Mouse (Mus musculus) midbrain, postnatal 0 days (tissue): Measurements from ENCODE around the gene Rad23a. TPM values are rescaled to one million over a fixed set of nuclear protein-coding genes. Genes with fewer than 3 reads are reported as not detected.
A peak's percentile ranks its signal among the peaks of the same experiment; 100 is the strongest.

Experiments
- ATAC-seq: fragments of 200-750 bp; cut with Nextera tagmentation; 2 replicates; pipeline ENCODE4 v1.8.0; 2017; ENCODE audit warnings: moderate number of reproducible peaks, mild to moderate bottlenecking, moderate TSS enrichment, moderate library complexity; ENCODE audit not compliant: low FRiP score
- DNase-seq: peaks from one replicate; pipeline ENCODE4 v3.0.0-alpha.2; 2015; ENCODE audit warnings: low spot score
- H3K27ac ChIP-seq: fragments of 300-500 bp; sonication (generic); 2 replicates; pipeline ENCODE4 v1.5.1; 2014; ENCODE audit warnings: low read depth, mild to moderate bottlenecking, low read length, mixed read lengths
- H3K27me3 ChIP-seq: fragments of 300-500 bp; sonication (generic); 2 replicates; pipeline ENCODE4 v1.6.1; 2014; ENCODE audit warnings: low read length, control low read depth, mixed read lengths; ENCODE audit not compliant: insufficient read depth
- H3K36me3 ChIP-seq: fragments of 300-500 bp; sonication (generic); 2 replicates; pipeline ENCODE4 v1.6.1; 2014; ENCODE audit warnings: low read length, control low read depth, mixed read lengths; ENCODE audit not compliant: insufficient read depth
- H3K4me1 ChIP-seq: fragments of 300-500 bp; sonication (generic); 2 replicates; pipeline ENCODE4 v1.6.1; 2014; ENCODE audit warnings: mild to moderate bottlenecking, control low read depth, antibody characterized with exemption, low read length, mixed read lengths; ENCODE audit not compliant: insufficient read depth
- H3K4me2 ChIP-seq: fragments of 300-500 bp; sonication (generic); 2 replicates; pipeline ENCODE4 v1.6.1; 2014; ENCODE audit warnings: low read depth, mild to moderate bottlenecking, low read length, mixed read lengths; ENCODE audit not compliant: poor library complexity, severe bottlenecking
- H3K4me3 ChIP-seq: fragments of 300-500 bp; sonication (generic); 2 replicates; pipeline ENCODE4 v1.5.1; 2014; ENCODE audit warnings: low read depth, mild to moderate bottlenecking, low read length, moderate library complexity
- H3K9ac ChIP-seq: fragments of 300-500 bp; sonication (generic); replicated peaks from 2 replicates; pipeline ENCODE4 v1.6.1; 2014; ENCODE audit warnings: mild to moderate bottlenecking, low read length, moderate library complexity, mixed read lengths; ENCODE audit not compliant: poor library complexity, severe bottlenecking
- H3K9me3 ChIP-seq: fragments of 300-500 bp; sonication (generic); 2 replicates; pipeline ENCODE4 v1.6.1; 2016; ENCODE audit warnings: low read length, control low read depth
- CTCF ChIP-seq: IDR thresholded peaks from 2 replicates; pipeline ENCODE4 v1.5.1; 2016; ENCODE audit warnings: antibody characterized with exemption, mild to moderate bottlenecking
- WGBS: fragments of 180-500 bp; shearing (Covaris S2); extraction: QIAGEN DNeasy Blood & Tissue Kit; methylation state at CpG from one replicate; pipeline ENCODE4 v1.1.7; 2014; 5-methylcytosine and 5-hydroxymethylcytosine counted together
- polyA plus RNA-seq: library from polyadenylated mRNA; unstranded; fragments of >200 nt; fragmentation: Nextera tagmentation; extraction: Ambion mirVana; gene quantifications from 2 replicates; pipeline ENCODE4 v1.2.1, GENCODE M21; 2015
- total RNA-seq: library from RNA; depleted of rRNA; stranded (reverse); fragments of >200 nt; gene quantifications from 2 replicates; pipeline ENCODE4 v1.2.3, GENCODE M21; 2014

Rad23a gene
- total and polyA plus RNA-seq, 2 experiments from 2014 or later: 57.5 to 83.5 TPM

GRCm38 (mm10) chr8:84794486-84794885 lies 46.0 kb downstream of the Rad23a start:
- Histone ChIP-seq H3K9me3 (no peaks in the 10 kb centered on the region), H3K9ac (no peak overlapping the region), H3K4me2 (no peak overlapping the region), H3K4me3 (no peak overlapping the region), H3K36me3 (no peaks in the 10 kb centered on the region), H3K4me1 (0 out of 2 replicates have a peak, but pooled peaks cover 4% of the 10 kb centered on the region), H3K27me3 (peaks cover 36% of the 10 kb centered on the region), H3K27ac (peak overlapping the region; percentile 69)
- DNase-seq (peak; percentile 57), ATAC-seq (peak; percentile 44; the same call in 1 of the 2 replicates)
- no peak for TF ChIP-seq CTCF
- 48% methylated on average over 7 of the region's 7 CpGs for WGBS

GRCm38 (mm10) chr8:84793791-84794485 lies 46.5 kb downstream of the Rad23a start:
- Histone ChIP-seq H3K36me3 (no peaks in the 10 kb centered on the region), H3K4me1 (0 out of 2 replicates have a peak, but pooled peaks cover 10% of the 10 kb centered on the region), H3K9ac (no peak overlapping the region), H3K4me2 (peak overlapping the region; percentile 16; the same call in 1 of the 2 replicates), H3K9me3 (no peaks in the 10 kb centered on the region), H3K27me3 (peaks cover 36% of the 10 kb centered on the region), H3K27ac (peak overlapping the region; percentile 69), H3K4me3 (no peak overlapping the region)
- TF ChIP-seq CTCF: no peak
- peak; percentile 94 for DNase-seq
- peak; percentile 85 for ATAC-seq
- WGBS: 51% methylated on average over 12 of the region's 13 CpGs

DNA sequence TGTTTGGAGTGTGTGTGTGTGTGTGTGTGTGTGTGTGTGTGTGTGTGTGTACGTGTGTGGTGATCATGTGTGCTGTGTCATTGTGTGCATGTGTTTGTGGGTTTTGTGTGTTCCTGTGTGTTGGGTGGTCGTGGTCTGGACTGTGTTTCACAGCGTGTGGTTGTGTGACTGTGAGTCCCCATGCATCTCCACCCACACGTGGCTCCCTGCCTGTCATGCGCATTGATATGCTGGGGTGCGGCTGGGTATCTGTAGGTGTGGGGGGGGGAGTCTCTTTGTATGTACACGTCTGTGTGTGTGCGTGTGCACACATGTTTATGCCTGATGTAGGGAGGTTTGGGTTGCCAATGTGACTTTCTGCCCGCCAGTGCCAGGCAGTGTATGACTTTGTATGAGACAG lies 47.3 kb downstream of the Rad23a start:
- H3K9me3 ChIP-seq: no peaks in the 10 kb centered on the region
- H3K27me3 ChIP-seq: peaks cover 35% of the 10 kb centered on the region
- H3K4me3 ChIP-seq: no peak overlapping the region
- no peak for DNase-seq
- 0 out of 2 replicates have a peak, but pooled peaks cover 10% of the 10 kb centered on the region for H3K4me1 ChIP-seq
- H3K36me3 ChIP-seq: no peaks in the 10 kb centered on the region
- peak overlapping the region; percentile 60; the same call in 1 of the 2 replicates for H3K27ac ChIP-seq
- H3K4me2 ChIP-seq: no peak overlapping the region
- WGBS: 80% methylated on average over 9 of the region's 9 CpGs
- ATAC-seq: no peak
- H3K9ac ChIP-seq: no peak overlapping the region
- TF ChIP-seq CTCF: no peak

- ATAC-seq (no peak), DNase-seq (no peak)
- Histone ChIP-seq H3K27ac (no peak overlapping the region), H3K4me1 (0 out of 2 replicates have a peak, but pooled peaks cover 10% of the 10 kb centered on the region), H3K4me2 (no peak overlapping the region), H3K9me3 (no peaks in the 10 kb centered on the region), H3K36me3 (no peaks in the 10 kb centered on the region), H3K27me3 (peaks cover 39% of the 10 kb centered on the region), H3K9ac (no peak overlapping the region), H3K4me3 (no peak overlapping the region)
- no peak for TF ChIP-seq CTCF
- WGBS: 76% methylated on average over 12 of the region's 12 CpGs
These were observed 48.0 kb downstream of the Rad23a start for GRCm38 (mm10) chr8:84792429-84792947.

DNA sequence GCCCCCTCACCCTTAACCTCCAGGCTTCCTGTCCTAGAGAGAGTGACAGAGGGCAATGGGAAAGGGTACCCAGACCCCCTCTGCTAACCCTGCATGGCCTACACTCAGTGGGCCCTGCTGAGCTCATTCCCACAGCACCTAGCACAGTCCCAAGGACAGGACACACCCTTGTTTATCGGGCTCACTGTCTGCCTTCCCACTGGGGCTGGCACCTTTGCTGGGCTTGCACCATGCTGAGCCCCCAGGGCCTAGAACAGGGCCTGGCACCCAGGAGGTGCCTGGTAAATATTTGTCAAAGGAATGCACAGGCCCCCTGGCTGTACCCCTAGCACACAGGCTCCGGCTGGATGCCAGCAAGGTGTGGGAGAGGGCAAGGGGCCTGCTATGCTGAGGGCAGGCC lies 49.9 kb downstream of the Rad23a start:
- DNase-seq (no peak), ATAC-seq (no peak)
- no peak for TF ChIP-seq CTCF
- 77% methylated on average over 2 of the region's 2 CpGs for WGBS
- no peak overlapping the region for H3K4me2 ChIP-seq
- H3K9ac ChIP-seq: no peak overlapping the region
- H3K4me3 ChIP-seq: no peak overlapping the region
- H3K9me3 ChIP-seq: no peaks in the 10 kb centered on the region
- H3K27ac ChIP-seq: no peak overlapping the region
- H3K27me3 ChIP-seq: peaks cover 58% of the 10 kb centered on the region
- 0 out of 2 replicates have a peak, but pooled peaks cover 10% of the 10 kb centered on the region for H3K4me1 ChIP-seq
- H3K36me3 ChIP-seq: no peaks in the 10 kb centered on the region

- peak overlapping the region; percentile 47; the same call in 1 of the 2 replicates for H3K27ac ChIP-seq
- WGBS: 70% methylated on average over 9 of the region's 9 CpGs
- H3K36me3 ChIP-seq: no peaks in the 10 kb centered on the region
- no peaks in the 10 kb centered on the region for H3K9me3 ChIP-seq
- H3K4me1 ChIP-seq: 0 out of 2 replicates have a peak, but pooled peaks cover 10% of the 10 kb centered on the region
- H3K9ac ChIP-seq: no peak overlapping the region
- no peak overlapping the region for H3K4me3 ChIP-seq
- DNase-seq: no peak
- H3K27me3 ChIP-seq: peaks cover 62% of the 10 kb centered on the region
- no peak for TF ChIP-seq CTCF
- ATAC-seq: no peak
- H3K4me2 ChIP-seq: no peak overlapping the region
These were observed 50.5 kb downstream of the Rad23a start for GRCm38 (mm10) chr8:84789855-84790486.
